Mouse (Mus musculus) cerebellum, adult 2 months (tissue): Measurements from ENCODE around the gene Elmsan1.

Experiments used
- CTCF ChIP-seq: fragments of 200-500 bp; IDR thresholded peaks from 2 replicates; pipeline ENCODE4 v1.5.1; 2011; ENCODE audit warnings: low read depth, mild to moderate bottlenecking, control low read depth, low read length, moderate library complexity, borderline replicate concordance; ENCODE audit not compliant: insufficient read depth
- POLR2A ChIP-seq: fragments of 200-500 bp; IDR thresholded peaks from 2 replicates; pipeline ENCODE4 v1.6.1; 2011; ENCODE audit warnings: low read length, control low read depth, borderline replicate concordance; ENCODE audit not compliant: insufficient read depth

DNA sequence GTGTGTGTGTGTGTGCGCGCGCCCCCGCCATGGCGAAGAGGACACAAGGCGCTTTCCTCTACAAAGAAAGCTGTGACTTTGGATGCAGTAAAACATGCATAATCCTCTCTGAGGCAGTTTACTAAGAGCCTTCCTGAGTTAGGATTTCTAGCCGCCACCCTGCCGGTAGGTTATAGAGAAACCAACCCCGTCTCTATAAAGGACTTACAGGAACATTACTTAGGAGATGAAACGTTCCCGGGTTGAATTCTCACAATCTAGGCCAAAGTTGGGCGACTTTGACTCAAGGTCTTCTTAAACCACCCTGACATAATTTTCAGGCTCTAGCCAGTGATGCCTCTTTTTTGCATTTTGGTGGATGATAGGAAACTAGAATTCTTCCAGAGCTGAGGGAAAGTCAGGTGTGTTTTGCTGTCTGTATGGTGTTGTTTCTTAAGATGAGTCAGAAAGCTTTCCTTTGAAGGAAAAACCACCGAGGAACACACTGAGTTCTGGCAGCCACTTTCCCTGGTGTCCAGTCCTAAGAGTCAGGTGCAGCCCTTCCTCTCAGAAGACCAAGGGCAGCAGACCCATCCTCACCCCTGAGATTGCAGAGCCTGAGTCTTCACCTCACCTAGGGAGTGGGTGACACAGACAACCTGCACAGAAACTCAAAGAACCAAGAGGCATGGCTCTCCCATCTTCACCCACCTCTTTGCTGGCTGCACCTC lies 24.1 kb downstream of the Elmsan1 start:
- TF ChIP-seq CTCF (no peak), POLR2A (no peak)
